Mouse (Mus musculus) MEL (cell line): ENCODE results near the gene Cd300ld.
"Not testable (repeated sequence)": the region's sequence is repeated elsewhere in the genome, so short reads cannot be mapped to it uniquely, and the experiment has no call there.

Experiments used
- CHD2 ChIP-seq: IDR thresholded peaks from 2 replicates; pipeline ENCODE4 v1.6.1; 2011; ENCODE audit warnings: low read length, improper control_type of control experiment
- CTCF ChIP-seq, 3 experiments: IDR thresholded peaks in 2 of 3; conservative IDR thresholded peaks in 1 of 3; 2 replicates each; pipeline ENCODE4 v1.5.1; 2011 to 2012; ENCODE audit warnings: low read length in 3 of 3, low read depth in 2 of 3, mild to moderate bottlenecking in 2 of 3, improper control_type of control experiment in 1 of 3, inconsistent platforms in 1 of 3, mixed read lengths in 1 of 3, moderate library complexity in 1 of 3; ENCODE audit not compliant: control insufficient read depth in 1 of 3, insufficient read depth in 1 of 3, poor library complexity in 1 of 3, severe bottlenecking in 1 of 3
- E2F4 ChIP-seq: IDR thresholded peaks from 2 replicates; pipeline ENCODE4 v1.6.1; 2011; ENCODE audit warnings: low read depth, low read length, improper control_type of control experiment, borderline replicate concordance
- EP300 ChIP-seq, 2 experiments: IDR thresholded peaks; 2 replicates each; pipeline ENCODE4 v1.6.1; 2011; ENCODE audit warnings: improper control_type of control experiment in 2 of 2, low read length in 2 of 2, low read depth in 1 of 2, mild to moderate bottlenecking in 1 of 2
- GABPA ChIP-seq: IDR thresholded peaks from 2 replicates; pipeline ENCODE4 v1.6.1; 2012; ENCODE audit warnings: low read depth, mild to moderate bottlenecking, inconsistent platforms, low read length, improper control_type of control experiment, moderate library complexity
- KAT2A ChIP-seq: conservative IDR thresholded peaks from 2 replicates; pipeline ENCODE4 v1.6.1; 2012; ENCODE audit warnings: low read depth, low read length, improper control_type of control experiment, inconsistent platforms
- MYB ChIP-seq: IDR thresholded peaks from 2 replicates; pipeline ENCODE4 v1.6.1; 2011; ENCODE audit warnings: mild to moderate bottlenecking, low read depth, low read length, improper control_type of control experiment
- POLR2A ChIP-seq, 2 experiments: IDR thresholded peaks; 2 replicates each; pipeline ENCODE4 v1.6.1; 2011 to 2012; ENCODE audit warnings: low read length in 2 of 2, mild to moderate bottlenecking in 2 of 2, control low read depth in 1 of 2, improper control_type of control experiment in 1 of 2, low read depth in 1 of 2, moderate library complexity in 1 of 2; ENCODE audit not compliant: control insufficient read depth in 1 of 2, insufficient read depth in 1 of 2, poor library complexity in 1 of 2
- TAL1 ChIP-seq: IDR thresholded peaks from 2 replicates; pipeline ENCODE4 v1.6.1; 2012; ENCODE audit warnings: mild to moderate bottlenecking, inconsistent platforms, low read length, moderate library complexity, mixed read lengths
- TCF12 ChIP-seq: IDR thresholded peaks from 2 replicates; pipeline ENCODE4 v1.6.1; 2014; ENCODE audit warnings: low read depth, mild to moderate bottlenecking, inconsistent platforms, low read length, improper control_type of control experiment, moderate library complexity

DNA sequence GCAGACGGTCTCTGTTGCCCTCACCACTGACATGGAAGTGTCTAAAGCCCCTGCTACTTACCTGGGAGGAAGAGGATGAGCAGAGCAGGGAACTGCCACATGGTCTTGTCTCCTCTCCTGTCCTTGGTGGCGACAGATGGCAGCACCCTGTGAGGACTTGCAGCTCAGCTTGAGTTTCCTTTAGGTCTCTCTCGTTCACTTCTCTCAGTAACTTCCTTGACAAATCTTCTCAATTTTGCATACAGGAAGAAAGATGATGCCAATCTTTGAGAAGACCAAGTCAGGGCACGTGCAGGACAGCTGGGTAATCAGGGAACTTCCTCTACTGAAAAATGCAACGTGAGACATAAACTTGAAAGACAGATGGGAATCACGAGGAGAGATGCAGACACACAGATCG, 26.4 kb upstream of the Cd300ld start, which contains the start of gene Cd300ld2:
- not testable (repeated sequence) for TF ChIP-seq CTCF (IDR thresholded peaks at IDR 0.05 in 2 of 3, conservative IDR thresholded peaks at IDR 0.05 in 1 of 3; ENCODE audit: control insufficient read depth in 1 of 3, insufficient read depth in 1 of 3, low read depth in 2 of 3, low read length in 3 of 3, poor library complexity in 1 of 3, severe bottlenecking in 1 of 3); CHD2; E2F4; TAL1; KAT2A; TCF12; POLR2A (IDR thresholded peaks at IDR 0.05; ENCODE audit: control insufficient read depth in 1 of 2, insufficient read depth in 1 of 2, low read depth in 1 of 2, low read length in 2 of 2, poor library complexity in 1 of 2); EP300 (IDR thresholded peaks at IDR 0.05; ENCODE audit: low read depth in 1 of 2, low read length in 2 of 2); GABPA; MYB
